Mouse (Mus musculus): ENCODE data around the gene 1700001J03Rik.

DNA sequence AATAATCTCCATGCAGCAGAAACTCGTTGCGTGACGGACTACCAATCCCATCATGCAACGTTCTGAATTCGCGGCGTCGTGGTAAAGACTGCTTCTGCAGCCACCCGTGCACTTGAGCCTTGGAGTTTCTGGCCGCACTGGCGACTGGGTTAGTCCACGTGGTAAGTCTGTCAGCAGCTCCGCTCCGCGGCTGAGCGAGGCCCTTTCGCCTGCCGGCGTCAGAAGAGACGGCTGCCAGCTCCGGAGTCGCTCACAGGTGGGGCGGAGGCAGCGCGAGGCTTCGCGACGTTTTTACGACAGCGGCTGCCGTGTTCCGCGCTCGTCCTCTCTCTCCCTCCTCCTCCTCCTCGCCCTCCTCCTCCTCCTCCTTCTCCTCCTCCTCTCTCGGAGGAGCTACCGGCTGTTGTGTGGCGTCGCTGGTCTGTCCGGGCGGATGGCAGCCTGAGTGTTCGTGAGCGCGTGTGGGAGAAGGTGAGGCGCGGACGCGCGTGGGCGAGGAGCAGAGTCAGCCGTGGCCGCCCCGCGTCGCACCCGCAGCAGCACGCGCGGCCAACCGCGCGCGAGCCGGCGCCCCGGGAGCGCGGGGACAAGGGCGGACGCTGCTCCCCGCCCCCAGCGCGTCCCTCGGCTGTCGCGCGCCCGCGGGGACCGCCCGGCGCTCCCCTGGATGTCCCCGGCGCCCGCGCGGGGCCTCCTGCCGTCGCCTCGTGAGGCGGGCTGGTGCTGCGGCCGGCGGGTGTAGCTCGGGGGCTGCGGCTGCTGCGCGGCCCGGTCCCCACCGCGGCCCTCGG, 46.0 kb upstream of the 1700001J03Rik start, which contains the start of gene Cdk8:
- TF ChIP-seq CTCF (IDR thresholded peaks at IDR 0.05; ENCODE audit: borderline replicate concordance, insufficient read depth, low read depth, low read length) (no peak), POLR2A (IDR thresholded peaks at IDR 0.05; ENCODE audit: borderline replicate concordance, insufficient read depth, low read length) (peak; percentile 83)

Data from cerebellum, adult 2 months (tissue).